Mouse (Mus musculus): ENCODE results near the gene Arpc1b. TPM values are rescaled to one million over a fixed set of nuclear protein-coding genes. Genes with fewer than 3 reads are reported as not detected.
A peak's percentile ranks its signal among the peaks of the same experiment; 100 is the strongest.
"Not testable (repeated sequence)": the region's sequence is repeated elsewhere in the genome, so short reads cannot be mapped to it uniquely, and the experiment has no call there.

Arpc1b gene
- 1,000 to 10,000 TPM in 1 of 2 experiments, 100 to 1,000 TPM in 1; 727 to 1,112 TPM for polyA plus RNA-seq (2017; shearing (Covaris generic))

DNA sequence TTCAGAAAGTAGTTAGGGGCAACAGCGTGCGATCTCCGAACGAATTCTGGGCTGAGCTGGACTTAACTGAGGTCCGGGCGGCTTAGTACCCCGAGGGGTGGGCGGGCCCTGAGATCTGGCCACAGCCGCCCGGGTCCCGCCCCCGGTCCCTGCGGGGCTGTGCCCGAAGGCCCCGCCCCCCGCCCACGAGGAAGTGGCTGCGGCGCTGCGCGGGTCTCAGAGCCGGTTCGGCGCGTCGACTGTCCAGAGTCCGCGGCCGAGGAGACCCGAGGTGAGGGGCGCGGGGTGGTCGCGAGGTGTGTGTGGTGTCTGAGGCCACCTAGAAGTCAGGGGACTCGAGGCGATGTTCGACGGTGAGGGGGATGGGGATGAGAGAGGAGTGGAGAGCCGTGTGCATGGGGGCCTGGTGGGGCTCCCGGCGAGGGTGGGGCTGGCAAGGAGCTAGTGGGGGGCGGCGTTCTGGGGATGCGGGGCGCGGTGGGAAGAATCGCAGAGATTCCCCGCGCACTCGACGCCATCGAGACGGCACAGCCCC is at the start of gene Arpc1b:
Gene Arpc1b (plus strand): TSS at position 145 of the 535 bp plus-strand sequence.
- ATAC-seq: peak; percentile 10

DNA sequence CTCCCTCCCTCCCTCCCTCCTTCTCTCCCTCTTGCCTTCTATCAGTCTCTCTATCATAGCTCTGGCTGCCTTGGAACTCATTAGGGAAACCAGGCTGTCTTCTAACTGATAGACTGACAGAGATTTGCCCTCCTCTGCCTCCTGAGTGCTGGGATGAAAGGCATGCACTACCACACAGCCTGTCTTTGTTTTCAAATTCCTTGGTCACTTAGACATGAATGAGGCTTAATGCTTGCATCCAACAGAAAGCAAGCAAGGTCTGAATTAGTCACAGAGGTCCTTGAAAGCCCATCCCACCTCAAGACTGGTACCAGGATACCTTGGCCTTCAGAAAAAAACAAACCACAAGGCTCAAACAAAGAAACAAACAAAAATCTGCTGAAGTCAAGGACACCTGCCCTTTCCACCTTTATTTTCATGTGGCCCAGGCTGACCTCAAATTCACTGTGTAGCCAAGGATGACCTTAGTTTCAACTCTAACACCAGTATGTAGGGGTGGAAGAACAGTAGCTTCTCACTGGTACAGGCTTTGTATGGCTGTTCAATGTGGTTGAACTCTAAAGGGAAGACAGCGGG is 49.2 kb upstream of the Arpc1b start:
- ATAC-seq: no peak

DNA sequence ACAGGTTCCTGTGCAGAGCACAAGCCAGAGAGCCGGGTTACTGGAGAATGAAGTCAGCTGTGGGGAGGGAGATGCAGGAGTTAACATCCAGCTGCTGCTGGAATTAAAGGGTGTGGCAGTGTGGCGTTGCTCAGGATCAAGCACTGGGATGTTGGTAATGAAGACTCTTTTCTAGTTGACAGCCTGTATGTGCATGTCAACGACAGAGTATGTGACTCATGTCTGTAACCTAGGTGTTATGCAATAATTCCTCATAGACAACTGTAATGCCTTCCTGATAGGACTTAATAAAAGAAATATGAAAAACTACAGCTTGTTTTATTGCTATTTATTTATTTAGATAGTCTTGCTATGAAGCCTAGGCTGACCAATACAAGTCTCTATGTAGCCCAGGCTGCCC is 45.2 kb upstream of the Arpc1b start:
- no peak for ATAC-seq

DNA sequence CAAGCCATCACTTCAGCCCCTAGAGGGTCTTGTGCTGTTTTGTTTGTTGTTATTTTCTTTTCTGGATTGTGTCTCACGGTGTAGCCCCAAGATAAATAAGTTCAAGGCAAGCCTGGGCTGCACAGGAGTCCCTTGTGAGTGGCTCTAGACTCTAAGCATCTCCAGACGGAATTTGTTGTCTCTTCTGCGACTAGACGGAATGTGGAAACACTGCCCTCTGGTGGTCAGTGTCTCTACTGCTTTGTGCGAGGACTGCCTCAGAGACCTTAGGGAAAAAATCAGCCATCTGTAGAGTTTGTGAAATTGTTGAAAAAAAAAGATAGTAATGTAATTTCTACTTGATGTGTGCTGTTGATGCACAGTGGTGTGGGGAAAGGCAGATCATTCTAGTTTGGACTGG is 44.3 kb upstream of the Arpc1b start:
- ATAC-seq: peak; percentile 69

DNA sequence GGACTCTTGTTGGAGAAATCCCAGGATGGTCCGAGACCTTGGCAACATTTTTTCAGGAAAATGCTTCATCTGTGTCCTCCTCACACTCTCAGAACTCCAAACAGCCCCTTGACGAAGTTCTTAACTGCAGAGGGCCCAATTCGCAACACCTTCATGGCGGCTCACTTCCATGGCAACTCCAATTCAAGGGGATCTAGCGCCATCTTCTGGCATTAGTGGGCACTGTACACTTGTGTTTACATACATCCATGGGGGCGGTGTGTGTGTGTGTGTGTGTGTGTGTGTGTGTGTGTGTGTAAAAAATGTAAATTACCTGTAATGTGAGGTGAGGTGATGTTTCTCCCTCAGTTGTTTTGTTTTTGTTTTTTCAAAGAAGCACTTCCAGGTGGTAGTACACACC is 42.7 kb upstream of the Arpc1b start:
- no peak for ATAC-seq

DNA sequence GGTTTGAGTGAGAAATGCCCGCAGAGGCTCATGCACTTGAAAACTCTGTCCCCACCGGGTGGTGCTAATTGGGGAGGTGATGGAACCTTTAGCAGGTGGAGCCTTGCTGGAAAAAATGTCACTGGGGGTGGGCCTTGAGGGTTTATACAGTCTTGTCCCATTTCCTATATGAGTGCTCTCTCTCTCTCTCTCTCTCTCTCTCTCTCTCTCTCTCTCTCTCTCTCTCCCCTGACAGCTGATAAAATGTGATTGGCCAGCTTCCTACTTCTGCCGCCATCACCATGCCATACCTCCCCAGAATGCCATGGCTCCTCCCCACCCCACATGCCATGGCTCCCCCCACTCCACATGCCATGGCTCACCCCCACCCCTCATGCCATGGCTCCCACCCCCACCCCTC is 38.9 kb upstream of the Arpc1b start:
- no peak for ATAC-seq

DNA sequence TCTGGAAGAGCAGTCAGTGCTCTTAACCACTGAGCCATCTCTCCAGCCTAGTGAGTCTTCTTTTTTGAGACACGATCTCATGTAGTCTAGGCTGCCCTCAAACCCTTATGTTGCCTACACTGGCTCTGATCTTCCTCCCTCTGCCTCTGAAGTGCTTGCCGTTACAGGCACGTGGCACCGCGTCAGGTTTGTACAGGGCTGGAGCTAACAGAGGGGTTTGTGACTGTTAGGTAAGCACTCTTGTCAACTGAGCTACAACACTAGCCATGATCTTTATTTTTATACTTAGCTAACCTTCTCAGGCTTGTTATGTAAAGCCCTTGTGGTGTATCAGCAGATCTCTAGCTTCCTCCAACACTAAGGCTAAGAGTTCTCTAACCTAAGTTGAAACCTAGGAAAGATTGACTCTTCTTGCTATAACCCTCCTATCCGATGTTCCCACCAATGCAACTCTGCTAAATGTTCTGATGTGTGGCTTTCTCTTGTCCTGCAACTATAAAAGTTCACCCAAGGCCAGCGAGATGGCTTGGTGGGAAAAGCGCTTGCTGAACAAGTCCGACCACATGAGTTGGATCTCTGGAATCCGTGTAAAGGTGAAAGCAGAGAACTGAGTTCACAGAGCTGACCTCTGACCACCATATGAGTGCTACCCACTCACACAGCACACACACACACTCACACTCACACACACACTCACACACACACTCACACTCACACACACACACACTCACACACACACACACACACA is 32.0 kb upstream of the Arpc1b start:
- ATAC-seq: no peak

DNA sequence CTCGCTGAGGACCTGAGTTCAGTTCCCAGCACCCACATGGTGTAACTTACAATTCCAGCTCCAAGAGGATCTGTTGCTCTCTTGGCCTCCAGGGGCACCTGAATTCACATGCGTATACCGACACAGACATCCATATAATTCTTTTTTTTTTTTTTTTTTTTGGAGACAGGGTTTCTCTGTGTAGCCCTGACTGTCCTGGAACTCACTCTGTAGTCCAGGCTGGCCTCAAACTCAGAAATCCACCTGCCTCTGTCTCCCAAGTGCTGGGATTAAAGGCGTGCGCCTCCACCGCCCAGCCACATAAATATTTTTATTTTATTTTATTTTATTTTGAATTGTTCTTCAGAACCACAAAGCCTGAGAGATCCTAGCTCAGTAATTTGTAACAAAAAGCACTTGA is 30.8 kb upstream of the Arpc1b start:
- not testable (repeated sequence) for ATAC-seq

DNA sequence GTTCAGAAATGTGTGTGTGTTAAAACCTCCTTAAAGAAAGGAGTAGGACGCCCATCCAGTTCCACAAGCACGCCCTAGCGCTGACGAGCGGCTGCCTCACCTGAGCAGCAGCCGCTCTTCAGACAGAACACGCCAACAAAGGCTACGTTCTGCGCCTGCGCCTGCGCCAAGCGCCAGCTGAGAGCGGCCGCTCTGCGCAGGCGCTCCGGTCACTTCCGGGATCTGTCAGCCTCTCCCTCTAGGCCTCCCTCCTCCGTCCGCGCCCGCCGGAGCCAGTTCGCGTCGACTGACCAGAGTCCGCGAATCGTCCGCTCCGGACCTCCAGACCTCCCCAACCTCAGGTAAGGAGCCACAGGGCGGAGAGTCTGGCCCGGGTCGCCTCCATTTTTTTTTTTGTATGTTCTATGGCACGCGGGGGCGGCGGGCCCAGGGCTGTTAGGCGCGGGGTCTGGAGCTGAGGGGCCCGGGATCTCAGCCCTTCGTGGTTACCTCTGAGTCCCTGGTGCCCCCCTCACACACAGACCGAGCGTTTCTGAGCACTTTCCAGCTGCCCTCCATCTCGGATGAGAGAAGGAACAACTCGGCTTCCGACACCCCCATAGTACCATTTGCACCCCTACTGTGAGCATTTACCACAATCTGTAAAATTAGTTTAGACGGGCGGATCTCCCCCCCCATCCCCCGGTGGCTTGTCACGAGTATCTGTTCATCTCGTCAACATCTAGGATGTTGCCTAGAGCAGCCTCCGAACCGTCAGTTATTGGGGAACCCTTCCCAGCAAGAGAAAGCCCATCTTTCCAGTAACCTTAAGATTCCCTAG is 30.2 kb upstream of the Arpc1b start, which contains the start of the genes Arpc1a and Kpna7:
Gene Arpc1a (plus strand): TSS at position 199 of the 820 bp plus-strand sequence.
Gene Kpna7 (minus strand): TSS at position 399 of the 820 bp plus-strand sequence.
- ATAC-seq: peak; percentile 96

DNA sequence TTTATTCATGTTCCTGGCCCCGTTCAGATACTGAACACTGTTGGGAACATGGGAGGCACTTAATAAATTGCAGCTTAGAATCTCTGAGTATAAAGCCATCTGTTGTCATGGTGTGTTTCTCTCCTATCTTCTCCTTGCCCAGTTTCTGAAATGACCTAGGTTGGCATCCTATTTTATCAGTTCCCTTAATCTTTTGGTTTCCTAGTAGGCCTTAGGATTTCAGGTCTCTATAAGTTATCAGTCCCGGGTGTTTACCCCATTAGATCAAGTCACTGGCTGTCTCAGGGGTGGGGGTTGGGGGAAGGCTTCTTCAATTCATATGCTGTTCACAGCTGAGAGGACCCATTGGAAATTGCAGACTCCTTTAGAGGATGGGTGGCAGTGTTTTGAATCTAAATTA is 29.2 kb upstream of the Arpc1b start:
- no peak for ATAC-seq

DNA sequence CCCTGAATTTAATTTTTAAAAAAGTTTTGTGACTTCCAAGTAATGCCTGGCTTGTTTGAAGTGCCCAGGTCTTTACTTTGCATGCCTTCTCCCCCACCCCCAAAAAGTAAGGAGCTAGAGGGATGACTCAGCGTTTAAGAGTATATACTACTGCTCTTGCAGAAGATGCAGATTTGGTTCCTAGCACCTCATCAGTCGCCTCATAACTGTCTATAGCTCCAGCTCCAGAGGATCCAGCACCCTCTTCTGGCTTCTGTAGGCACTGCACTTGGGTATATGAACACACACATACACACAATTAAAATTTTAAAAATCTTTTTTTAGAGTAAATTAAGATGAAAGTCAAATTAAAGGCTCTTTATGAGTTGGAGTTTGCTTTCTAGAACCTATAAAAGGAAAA is 25.8 kb upstream of the Arpc1b start:
- ATAC-seq: no peak

DNA sequence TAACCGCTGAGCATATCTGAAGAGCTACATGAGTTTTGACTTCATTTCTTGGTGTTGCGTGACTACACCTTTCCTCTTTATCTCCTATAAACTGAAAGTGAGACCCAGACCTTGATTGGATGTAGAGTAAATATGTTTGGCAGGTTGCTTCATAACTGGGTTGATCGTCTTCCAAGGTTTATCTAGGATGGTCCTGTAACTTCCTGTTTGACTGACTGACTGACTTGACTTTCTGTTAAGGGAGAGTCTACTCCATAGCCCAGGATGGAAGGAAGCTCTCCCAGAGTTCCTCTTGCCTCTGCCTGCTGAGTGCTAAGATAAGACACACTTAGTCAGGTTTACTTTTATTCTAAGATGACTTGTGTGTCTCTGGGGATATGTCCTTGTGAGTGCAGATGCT is 24.1 kb upstream of the Arpc1b start:
- ATAC-seq: no peak

DNA sequence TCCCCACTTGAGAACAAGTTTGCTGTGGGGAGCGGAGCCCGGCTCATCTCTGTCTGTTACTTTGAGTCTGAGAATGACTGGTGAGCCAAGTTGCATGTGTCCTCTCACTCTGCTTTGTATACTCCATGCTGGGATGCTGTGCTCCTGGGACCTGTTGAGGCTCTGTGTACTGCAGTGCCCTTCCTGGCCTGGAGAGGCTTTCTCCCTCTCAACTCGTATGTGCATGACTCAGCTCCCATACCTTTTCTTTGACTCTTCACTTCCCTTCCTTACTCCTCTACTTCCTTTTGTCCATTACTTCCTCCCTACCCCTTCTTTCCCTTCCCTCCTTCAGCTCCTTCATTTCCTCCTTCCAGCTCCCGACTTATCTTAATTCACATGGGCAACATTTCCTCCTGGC is 17.8 kb upstream of the Arpc1b start:
- no peak for ATAC-seq

DNA sequence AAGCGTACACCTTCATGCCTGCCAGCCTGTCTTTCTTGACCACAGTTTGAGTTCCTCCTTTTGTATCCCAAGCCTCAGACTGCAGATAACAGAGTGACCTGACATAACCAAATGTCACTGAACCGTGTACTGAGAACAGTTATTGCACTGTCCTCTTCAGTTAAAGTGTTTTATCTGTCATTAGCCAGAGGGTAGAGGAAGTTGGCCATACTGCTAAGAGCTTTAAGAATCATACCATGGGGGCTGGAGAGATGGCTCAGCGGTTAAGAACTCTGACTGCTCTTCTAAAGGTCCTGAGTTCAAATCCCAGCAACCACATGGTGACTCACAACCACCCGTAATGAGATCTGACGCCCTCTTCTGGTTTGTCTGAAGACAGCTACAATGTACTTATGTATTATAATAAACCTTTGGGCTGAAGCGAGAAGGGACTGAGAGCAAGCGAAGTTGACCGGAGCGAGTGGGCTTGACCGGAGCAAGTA is 15.6 kb upstream of the Arpc1b start:
- no peak for ATAC-seq

DNA sequence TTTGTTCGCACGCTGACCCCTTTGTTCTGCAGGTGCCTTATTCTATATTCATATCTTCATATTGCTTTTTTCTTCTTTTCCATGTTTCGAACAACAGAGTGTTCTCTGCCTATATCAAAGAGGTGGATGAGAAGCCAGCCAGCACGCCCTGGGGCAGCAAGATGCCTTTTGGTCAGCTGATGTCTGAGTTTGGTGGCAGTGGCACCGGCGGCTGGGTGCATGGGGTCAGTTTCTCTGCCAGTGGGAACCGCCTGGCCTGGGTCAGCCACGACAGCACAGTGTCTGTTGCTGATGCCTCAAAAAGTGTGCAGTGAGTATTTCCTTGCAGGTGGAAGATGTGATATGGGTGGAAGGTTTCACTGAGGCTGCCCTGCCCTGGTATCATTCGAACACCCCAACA is 13.1 kb upstream of the Arpc1b start:
- ATAC-seq: no peak

DNA sequence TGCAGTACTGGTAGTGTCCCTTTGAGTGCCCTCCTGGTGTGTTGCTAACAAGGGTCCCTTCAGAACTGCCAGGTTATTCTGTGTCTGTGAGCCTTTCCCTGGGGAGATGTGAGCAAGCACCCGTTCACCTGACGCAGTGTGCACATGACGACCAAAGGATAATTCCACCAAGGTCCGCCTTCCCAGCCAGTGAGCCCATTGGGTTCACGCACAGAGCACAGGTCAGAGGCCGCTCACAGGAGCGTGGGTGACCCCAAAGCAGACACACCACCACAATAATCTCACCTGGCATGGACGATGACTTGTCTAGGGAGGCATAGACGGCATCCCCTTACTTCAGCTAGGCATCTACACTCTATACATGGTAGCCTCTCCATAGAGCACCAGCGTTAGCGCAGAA is 12.6 kb upstream of the Arpc1b start:
- ATAC-seq: not testable (repeated sequence)

DNA sequence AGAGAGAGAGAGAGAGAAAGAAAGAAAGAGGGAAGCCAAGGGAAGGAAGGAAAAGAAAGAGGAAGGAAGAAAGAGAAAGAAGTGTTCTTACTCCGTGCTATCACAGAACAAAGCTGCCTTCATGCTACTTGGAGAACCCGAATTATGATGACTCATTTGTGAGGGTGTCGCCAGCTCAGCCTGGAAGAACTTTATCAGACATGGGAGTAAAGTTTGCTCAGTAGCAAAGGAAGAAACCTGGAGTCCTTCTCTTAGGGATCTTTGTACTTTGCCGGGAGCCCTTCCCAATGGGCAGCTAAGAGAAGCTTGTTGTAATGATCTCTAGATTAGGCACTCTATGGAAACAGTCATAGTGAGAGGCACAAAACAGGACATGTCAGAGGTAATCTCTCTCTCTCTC is 11.3 kb upstream of the Arpc1b start:
- ATAC-seq: no peak

DNA sequence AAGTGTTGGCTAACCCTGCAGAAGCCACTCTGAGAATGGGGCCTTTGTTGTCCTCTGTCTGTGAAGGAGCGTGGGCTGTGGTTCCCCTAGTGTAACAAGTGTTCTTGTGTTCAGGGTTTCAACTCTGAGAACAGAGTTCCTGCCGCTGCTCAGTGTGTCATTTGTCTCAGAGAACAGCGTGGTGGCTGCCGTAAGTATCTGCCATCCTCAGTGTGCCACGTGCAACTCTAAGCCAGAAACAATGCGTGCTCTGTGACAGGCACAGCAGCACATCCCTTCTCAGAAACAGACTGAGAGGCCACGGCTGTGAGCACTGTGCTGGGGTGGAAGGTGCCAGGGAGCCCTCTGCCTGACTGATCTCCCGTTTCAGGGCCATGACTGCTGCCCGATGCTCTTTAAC is 9.7 kb upstream of the Arpc1b start:
- no peak for ATAC-seq

DNA sequence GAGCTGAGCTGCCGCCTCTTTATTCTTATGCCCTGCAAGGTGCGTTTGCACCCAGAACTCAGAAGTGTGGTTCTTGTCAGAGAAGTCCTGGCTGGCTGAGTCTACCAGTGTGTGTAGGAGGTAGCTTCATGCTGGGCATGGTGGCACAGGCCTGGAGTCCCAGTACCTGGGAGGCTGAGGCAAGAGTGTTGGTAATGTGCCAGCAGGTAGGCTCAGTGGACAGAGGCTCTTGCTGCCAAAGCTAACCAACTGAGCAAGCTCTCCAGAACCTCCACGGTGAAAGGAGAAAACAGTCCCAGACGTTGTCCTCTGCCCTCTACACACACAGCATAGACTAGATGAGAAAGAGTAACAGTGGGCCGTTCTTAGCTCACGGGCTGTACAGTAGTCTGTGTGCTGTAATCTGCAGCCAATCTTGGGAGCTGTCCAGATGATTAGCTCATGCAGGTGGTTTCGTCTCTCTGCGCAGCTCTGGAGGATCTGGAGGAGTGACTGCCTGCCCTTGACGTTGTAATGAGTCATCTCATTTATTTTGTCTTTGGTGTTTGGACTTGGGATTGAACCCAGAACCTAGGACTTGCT is 8.2 kb upstream of the Arpc1b start:
- no peak for ATAC-seq

DNA sequence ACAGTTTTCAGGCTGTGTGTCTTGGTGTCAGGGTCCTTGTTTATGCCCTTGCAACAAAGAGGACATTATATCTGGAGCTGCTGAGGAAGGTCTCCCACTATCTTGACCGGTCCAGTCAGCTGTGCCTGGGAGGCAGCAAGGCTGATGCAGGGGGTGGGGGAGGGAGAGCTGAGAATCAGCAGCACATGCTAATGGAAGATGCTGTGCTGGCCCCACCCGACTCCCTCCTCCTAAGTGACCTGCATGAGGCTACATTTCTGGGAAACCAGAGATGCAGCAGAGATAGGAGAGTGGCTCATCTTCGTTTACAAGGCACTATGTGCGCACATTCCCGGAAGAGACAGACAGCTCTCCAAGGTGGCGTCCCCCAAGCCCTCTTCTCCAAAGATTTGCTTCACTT is 3.6 kb upstream of the Arpc1b start:
- ATAC-seq: no peak

DNA sequence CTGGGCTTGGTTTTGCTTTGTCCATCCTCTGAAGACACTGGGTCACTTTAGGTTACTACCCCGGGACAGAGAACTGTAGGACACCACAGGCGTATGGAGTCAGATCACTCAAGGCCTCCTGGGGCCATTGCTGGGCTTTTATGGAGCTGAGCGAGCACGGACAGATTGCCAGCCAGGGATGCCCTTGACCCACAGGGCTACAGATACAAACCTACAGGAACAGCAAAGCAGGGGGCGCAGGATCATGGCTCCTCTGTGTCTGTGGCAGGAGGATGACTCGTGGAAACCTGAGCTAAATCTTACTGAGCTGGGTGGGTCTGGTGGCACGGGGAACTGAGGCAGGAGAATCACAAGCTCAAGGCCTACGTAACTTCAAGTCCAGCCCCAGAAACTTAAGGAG is 1.4 kb upstream of the Arpc1b start:
- no peak for ATAC-seq

DNA sequence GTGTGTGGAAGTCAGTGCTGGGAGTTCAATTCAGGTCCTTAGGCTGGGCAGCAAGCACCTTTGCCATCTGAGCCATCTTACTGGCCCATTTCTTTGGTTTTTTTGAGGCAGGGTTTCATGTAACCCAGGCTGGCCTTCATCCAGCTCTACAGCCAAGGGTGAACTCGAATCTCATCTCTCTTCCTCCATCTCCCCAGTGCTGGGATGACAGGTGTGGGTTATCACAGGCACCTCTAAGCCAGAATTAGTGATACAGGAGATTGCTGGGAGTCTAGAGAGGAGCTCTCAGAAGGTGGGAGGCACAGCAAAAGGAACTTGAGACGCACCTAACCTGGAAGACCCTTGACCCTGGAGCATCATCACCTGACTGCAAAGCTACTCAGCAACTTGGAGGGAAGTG is 599 bp upstream of the Arpc1b start:
- no peak for ATAC-seq
